Mouse (Mus musculus) thymus, adult 2 months (tissue): ENCODE data around the gene Cerk.

Experiments
- CTCF ChIP-seq: fragments of 200-500 bp; IDR thresholded peaks from 2 replicates; pipeline ENCODE4 v1.5.1; 2012; ENCODE audit warnings: mild to moderate bottlenecking, control low read depth, low read length, moderate library complexity, borderline replicate concordance; ENCODE audit not compliant: control insufficient read depth, poor library complexity, insufficient read depth; ENCODE audit errors: extremely low read depth
- POLR2A ChIP-seq: fragments of 200-500 bp; IDR thresholded peaks from 2 replicates; pipeline ENCODE4 v1.6.1; 2012; ENCODE audit warnings: mild to moderate bottlenecking, low read length, control low read depth, moderate library complexity; ENCODE audit not compliant: control insufficient read depth, poor library complexity, insufficient read depth; ENCODE audit errors: extremely low read depth

GRCm38 (mm10) chr15:86188746-86189470 lies 3.0 kb upstream of the Cerk start:
- TF ChIP-seq CTCF (no peak), POLR2A (no peak)
